Mouse (Mus musculus): ENCODE measurements at regions not wholly inside any gene's neighbourhood (a gene's known extent, or its start where the extent isn't known, plus 50 kb on each side); places are given as distances from the start of the nearest gene placed in this dataset.
"Not testable (repeated sequence)": the region's sequence is repeated elsewhere in the genome, so short reads cannot be mapped to it uniquely, and the experiment has no call there.

- H3K9ac ChIP-seq = no peak overlapping the region
- no peak overlapping the region for H3K4me2 ChIP-seq
- WGBS = 96% methylated on average over 4 of the region's 4 CpGs
Measured at GRCm38 (mm10) chr4:81624111-81624510, 181.5 kb upstream of the Mpdz start.

GRCm38 (mm10) chr4:81621391-81622137 lies 178.9 kb upstream of the Mpdz start:
- no peak overlapping the region for H3K4me2 ChIP-seq
- no peaks in the 10 kb centered on the region for H3K9me3 ChIP-seq
- H3K9ac ChIP-seq = no peak overlapping the region
- no peak overlapping the region for H3K4me3 ChIP-seq
- 92% methylated on average over 8 of the region's 8 CpGs for WGBS
- H3K4me1 ChIP-seq = no peaks in the 10 kb centered on the region
- no peaks in the 10 kb centered on the region for H3K36me3 ChIP-seq (replicated peaks)
- H3K27me3 ChIP-seq (replicated peaks) = no peaks in the 10 kb centered on the region
- H3K27ac ChIP-seq = no peak overlapping the region
- no peak for ATAC-seq (replicated peaks)

More at GRCm38 (mm10) chr4:81624111-81624510, 181.5 kb upstream of the Mpdz start:
- Histone ChIP-seq H3K4me3 (no peak overlapping the region), H3K27me3 (replicated peaks) (no peaks in the 10 kb centered on the region), H3K36me3 (replicated peaks) (no peaks in the 10 kb centered on the region), H3K9me3 (no peaks in the 10 kb centered on the region), H3K4me1 (no peaks in the 10 kb centered on the region), H3K27ac (no peak overlapping the region)
- no peak for ATAC-seq (replicated peaks)

GRCm38 (mm10) chr4:81617191-81617590 lies 174.6 kb upstream of the Mpdz start:
- Histone ChIP-seq H3K27ac (no peak overlapping the region), H3K27me3 (replicated peaks) (no peaks in the 10 kb centered on the region), H3K4me2 (no peak overlapping the region), H3K9me3 (no peaks in the 10 kb centered on the region), H3K4me1 (no peaks in the 10 kb centered on the region), H3K4me3 (no peak overlapping the region), H3K9ac (no peak overlapping the region), H3K36me3 (replicated peaks) (no peaks in the 10 kb centered on the region)
- WGBS = 46% methylated on average over 5 of the region's 5 CpGs
- no peak for ATAC-seq (replicated peaks)

- no peak for ATAC-seq (replicated peaks)
- Histone ChIP-seq H3K27me3 (replicated peaks) (no peaks in the 10 kb centered on the region), H3K27ac (no peak overlapping the region), H3K4me1 (no peaks in the 10 kb centered on the region), H3K4me2 (no peak overlapping the region), H3K9ac (no peak overlapping the region), H3K9me3 (no peaks in the 10 kb centered on the region), H3K4me3 (no peak overlapping the region), H3K36me3 (replicated peaks) (no peaks in the 10 kb centered on the region)
- WGBS = 85% methylated on average over 2 of the region's 2 CpGs
Measured at GRCm38 (mm10) chr4:81611191-81611590, 168.6 kb upstream of the Mpdz start.

GRCm38 (mm10) chr4:81600396-81600795 lies 157.8 kb upstream of the Mpdz start:
- ATAC-seq (replicated peaks) = no peak
- H3K4me2 ChIP-seq = no peak overlapping the region
- WGBS = 94% methylated on average over 5 of the region's 5 CpGs
- no peak overlapping the region for H3K9ac ChIP-seq
- H3K36me3 ChIP-seq (replicated peaks) = no peaks in the 10 kb centered on the region
- no peaks in the 10 kb centered on the region for H3K9me3 ChIP-seq
- no peaks in the 10 kb centered on the region for H3K4me1 ChIP-seq
- H3K4me3 ChIP-seq = no peak overlapping the region
- no peak overlapping the region for H3K27ac ChIP-seq
- H3K27me3 ChIP-seq (replicated peaks) = no peaks in the 10 kb centered on the region

GRCm38 (mm10) chr4:81597390-81597789 lies 154.8 kb upstream of the Mpdz start:
- Histone ChIP-seq H3K4me1 (no peaks in the 10 kb centered on the region), H3K4me2 (no peak overlapping the region), H3K9ac (no peak overlapping the region), H3K36me3 (replicated peaks) (no peaks in the 10 kb centered on the region), H3K27ac (no peak overlapping the region), H3K27me3 (replicated peaks) (no peaks in the 10 kb centered on the region), H3K4me3 (no peak overlapping the region), H3K9me3 (no peaks in the 10 kb centered on the region)
- WGBS = 81% methylated on average over 4 of the region's 4 CpGs
- no peak for ATAC-seq (replicated peaks)

- H3K27ac ChIP-seq; H3K27me3 ChIP-seq (replicated peaks); H3K9ac ChIP-seq; ATAC-seq (replicated peaks); H3K4me2 ChIP-seq; H3K36me3 ChIP-seq (replicated peaks); H3K9me3 ChIP-seq; H3K4me1 ChIP-seq; H3K4me3 ChIP-seq: not testable (repeated sequence)
- 93% methylated on average over 3 of the region's 3 CpGs for WGBS
Measured at GRCm38 (mm10) chr4:81593431-81593830, 150.8 kb upstream of the Mpdz start.

- H3K9me3 ChIP-seq = no peaks in the 10 kb centered on the region
- no peak for ATAC-seq (replicated peaks)
- peaks cover 12% of the 10 kb centered on the region for H3K4me1 ChIP-seq
- WGBS = 52% methylated on average over 2 of the region's 2 CpGs
- no peak overlapping the region for H3K4me3 ChIP-seq
- no peaks in the 10 kb centered on the region for H3K36me3 ChIP-seq (replicated peaks)
- H3K27ac ChIP-seq = no peak overlapping the region
- H3K4me2 ChIP-seq = no peak overlapping the region
- H3K27me3 ChIP-seq (replicated peaks) = no peaks in the 10 kb centered on the region
- H3K9ac ChIP-seq = no peak overlapping the region
Measured at GRCm38 (mm10) chr4:81582546-81582945, 139.9 kb upstream of the Mpdz start.

- Histone ChIP-seq H3K4me2 (no peak overlapping the region), H3K4me1 (peaks cover 12% of the 10 kb centered on the region), H3K36me3 (replicated peaks) (no peaks in the 10 kb centered on the region), H3K4me3 (no peak overlapping the region), H3K27ac (no peak overlapping the region), H3K27me3 (replicated peaks) (no peaks in the 10 kb centered on the region), H3K9me3 (no peaks in the 10 kb centered on the region), H3K9ac (no peak overlapping the region)
- no peak for ATAC-seq (replicated peaks)
- 59% methylated on average over 8 of the region's 8 CpGs for WGBS
Measured at GRCm38 (mm10) chr4:81580553-81580952, 137.9 kb upstream of the Mpdz start.

- no peaks in the 10 kb centered on the region for H3K27me3 ChIP-seq (replicated peaks)
- peak overlapping the region; percentile 47; the same call in 1 of the 2 replicates for H3K27ac ChIP-seq
- ATAC-seq (replicated peaks) = 0 out of 2 replicates have a peak, but pooled peaks have one; percentile 17
- no peak overlapping the region for H3K9ac ChIP-seq
- H3K4me3 ChIP-seq = no peak overlapping the region
- no peaks in the 10 kb centered on the region for H3K36me3 ChIP-seq (replicated peaks)
- H3K4me2 ChIP-seq = no peak overlapping the region
- WGBS = 26% methylated on average over 8 of the region's 8 CpGs
- H3K4me1 ChIP-seq = peaks cover 12% of the 10 kb centered on the region
- no peaks in the 10 kb centered on the region for H3K9me3 ChIP-seq
Measured at GRCm38 (mm10) chr4:81579389-81580110, 136.9 kb upstream of the Mpdz start.

- Histone ChIP-seq H3K4me1 (peaks cover 12% of the 10 kb centered on the region), H3K27ac (peak overlapping the region; percentile 47; the same call in 1 of the 2 replicates), H3K27me3 (replicated peaks) (no peaks in the 10 kb centered on the region), H3K4me3 (no peak overlapping the region), H3K9ac (no peak overlapping the region), H3K36me3 (replicated peaks) (no peaks in the 10 kb centered on the region), H3K4me2 (no peak overlapping the region), H3K9me3 (no peaks in the 10 kb centered on the region)
- 27% methylated on average over 6 of the region's 6 CpGs for WGBS
- ATAC-seq (replicated peaks) = peak; percentile 84
Measured at GRCm38 (mm10) chr4:81578981-81579380, 136.4 kb upstream of the Mpdz start.

GRCm38 (mm10) chr4:81573771-81574170 lies 131.2 kb upstream of the Mpdz start:
- no peak overlapping the region for H3K4me2 ChIP-seq
- no peaks in the 10 kb centered on the region for H3K9me3 ChIP-seq
- no peak overlapping the region for H3K27ac ChIP-seq
- WGBS = 30% methylated on average over 5 of the region's 5 CpGs
- peaks cover 4% of the 10 kb centered on the region for H3K4me1 ChIP-seq
- no peak overlapping the region for H3K4me3 ChIP-seq
- ATAC-seq (replicated peaks) = 0 out of 2 replicates have a peak, but pooled peaks have one; percentile 67
- H3K27me3 ChIP-seq (replicated peaks) = no peaks in the 10 kb centered on the region
- no peaks in the 10 kb centered on the region for H3K36me3 ChIP-seq (replicated peaks)
- no peak overlapping the region for H3K9ac ChIP-seq

- no peak for ATAC-seq (replicated peaks)
- Histone ChIP-seq H3K9me3 (no peaks in the 10 kb centered on the region), H3K4me3 (no peak overlapping the region), H3K4me1 (peaks cover 22% of the 10 kb centered on the region), H3K36me3 (replicated peaks) (no peaks in the 10 kb centered on the region), H3K27ac (no peak overlapping the region), H3K4me2 (no peak overlapping the region), H3K27me3 (replicated peaks) (no peaks in the 10 kb centered on the region), H3K9ac (no peak overlapping the region)
- 83% methylated on average over 4 of the region's 4 CpGs for WGBS
Measured at GRCm38 (mm10) chr4:81570736-81571135, 128.1 kb upstream of the Mpdz start.

Data from midbrain, embryonic 15.5 days (tissue).